Mouse (Mus musculus): ENCODE measurements at regions not wholly inside any gene's neighbourhood (a gene's known extent, or its start where the extent isn't known, plus 50 kb on each side); places are given as distances from the start of the nearest gene placed in this dataset.

- no peak overlapping the region for H3K4me3 ChIP-seq (ENCODE audit: low read depth, low read length)
- no peak overlapping the region for H3K9ac ChIP-seq (ENCODE audit: low read depth, low read length)
- no peaks in the 10 kb centered on the region for H3K4me1 ChIP-seq (ENCODE audit: control insufficient read depth, insufficient read depth, low read length)
- H3K9me3 ChIP-seq (replicated peaks; ENCODE audit: control insufficient read depth, low read length) = no peaks in the 10 kb centered on the region
- H3K27me3 ChIP-seq (ENCODE audit: control insufficient read depth, insufficient read depth, low read length) = no peaks in the 10 kb centered on the region
- no peak overlapping the region for H3K27ac ChIP-seq (ENCODE audit: low read depth, low read length)
- 47% methylated on average over 3 of the region's 3 CpGs for WGBS (ENCODE audit: insufficient replicate concordance)
- H3K4me2 ChIP-seq = no peak overlapping the region
- ATAC-seq (replicated peaks; ENCODE audit: insufficient number of reproducible peaks, low FRiP score, low TSS enrichment) = no peak
- H3K36me3 ChIP-seq (ENCODE audit: control insufficient read depth, insufficient read depth, low read length) = no peaks in the 10 kb centered on the region
Observed at GRCm38 (mm10) chr12:6087627-6088350, 712.3 kb upstream of the Klhl29 start.

DNA sequence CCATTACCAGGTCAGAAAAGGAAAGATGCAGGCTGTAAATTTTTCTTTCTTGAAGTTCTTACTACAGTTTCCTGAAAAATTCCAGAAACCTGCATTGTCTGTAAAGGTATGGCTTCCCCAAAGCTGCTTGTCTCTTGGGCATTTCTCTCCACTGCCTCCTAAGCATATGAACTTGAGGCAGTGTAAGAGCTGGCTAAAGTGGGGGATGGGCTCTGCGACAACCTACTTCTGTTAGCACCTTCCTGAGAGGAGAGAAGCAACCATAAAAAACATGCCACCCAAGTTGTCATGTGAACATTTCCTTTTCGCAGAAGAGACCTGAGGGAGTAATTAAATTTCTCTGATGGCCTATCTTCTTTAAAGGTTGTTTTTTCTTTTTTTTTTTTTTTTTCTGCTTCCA lies 711.6 kb upstream of the Klhl29 start:
- no peak for ATAC-seq (replicated peaks; ENCODE audit: insufficient number of reproducible peaks, low FRiP score, low TSS enrichment)
- Histone ChIP-seq H3K27ac (ENCODE audit: low read depth, low read length) (no peak overlapping the region), H3K9me3 (replicated peaks; ENCODE audit: control insufficient read depth, low read length) (no peaks in the 10 kb centered on the region), H3K9ac (ENCODE audit: low read depth, low read length) (no peak overlapping the region), H3K4me1 (ENCODE audit: control insufficient read depth, insufficient read depth, low read length) (no peaks in the 10 kb centered on the region), H3K4me3 (ENCODE audit: low read depth, low read length) (no peak overlapping the region), H3K27me3 (ENCODE audit: control insufficient read depth, insufficient read depth, low read length) (no peaks in the 10 kb centered on the region), H3K36me3 (ENCODE audit: control insufficient read depth, insufficient read depth, low read length) (no peaks in the 10 kb centered on the region), H3K4me2 (no peak overlapping the region)
- 46% methylated on average over 2 of the region's 2 CpGs for WGBS (ENCODE audit: insufficient replicate concordance)

GRCm38 (mm10) chr12:6046866-6047689 lies 671.6 kb upstream of the Klhl29 start:
- H3K9me3 ChIP-seq (replicated peaks; ENCODE audit: control insufficient read depth, low read length) = no peaks in the 10 kb centered on the region
- ATAC-seq (replicated peaks; ENCODE audit: insufficient number of reproducible peaks, low FRiP score, low TSS enrichment) = no peak
- WGBS (ENCODE audit: insufficient replicate concordance) = 64% methylated on average over 9 of the region's 9 CpGs

DNA sequence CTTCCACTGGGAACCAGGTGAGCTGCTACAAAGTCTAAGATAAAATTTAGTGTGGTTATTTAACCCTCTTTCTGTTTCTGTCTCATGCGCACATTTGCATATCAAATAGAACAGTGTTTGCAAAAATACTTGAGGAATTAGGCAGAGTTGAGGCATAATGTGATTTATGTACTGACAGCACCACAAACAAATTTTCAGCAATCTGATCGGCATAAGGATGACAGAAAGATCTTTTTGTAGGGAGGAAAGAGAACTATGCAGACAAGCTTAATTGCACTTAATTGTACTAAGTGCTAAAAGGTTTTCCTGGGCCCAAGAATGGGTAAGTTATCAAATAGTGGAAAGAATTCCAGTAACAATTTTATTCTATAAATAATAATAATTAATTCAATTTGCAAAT lies 670.6 kb upstream of the Klhl29 start:
- no peak overlapping the region for H3K4me2 ChIP-seq
- no peaks in the 10 kb centered on the region for H3K36me3 ChIP-seq (ENCODE audit: control insufficient read depth, insufficient read depth, low read length)
- no peak overlapping the region for H3K9ac ChIP-seq (ENCODE audit: low read depth, low read length)
- ATAC-seq (replicated peaks; ENCODE audit: insufficient number of reproducible peaks, low FRiP score, low TSS enrichment) = no peak
- H3K27ac ChIP-seq (ENCODE audit: low read depth, low read length) = no peak overlapping the region
- H3K4me1 ChIP-seq (ENCODE audit: control insufficient read depth, insufficient read depth, low read length) = no peaks in the 10 kb centered on the region
- 81% methylated on average over 2 of the region's 2 CpGs for WGBS (ENCODE audit: insufficient replicate concordance)
- H3K9me3 ChIP-seq (replicated peaks; ENCODE audit: control insufficient read depth, low read length) = no peaks in the 10 kb centered on the region
- no peaks in the 10 kb centered on the region for H3K27me3 ChIP-seq (ENCODE audit: control insufficient read depth, insufficient read depth, low read length)
- no peak overlapping the region for H3K4me3 ChIP-seq (ENCODE audit: low read depth, low read length)

More at GRCm38 (mm10) chr12:6046866-6047689, 671.6 kb upstream of the Klhl29 start:
- no peak overlapping the region for H3K4me3 ChIP-seq (ENCODE audit: low read depth, low read length)
- H3K36me3 ChIP-seq (ENCODE audit: control insufficient read depth, insufficient read depth, low read length) = no peaks in the 10 kb centered on the region
- H3K27me3 ChIP-seq (ENCODE audit: control insufficient read depth, insufficient read depth, low read length) = no peaks in the 10 kb centered on the region
- H3K4me2 ChIP-seq = no peak overlapping the region
- H3K9ac ChIP-seq (ENCODE audit: low read depth, low read length) = no peak overlapping the region
- no peaks in the 10 kb centered on the region for H3K4me1 ChIP-seq (ENCODE audit: control insufficient read depth, insufficient read depth, low read length)
- no peak overlapping the region for H3K27ac ChIP-seq (ENCODE audit: low read depth, low read length)

DNA sequence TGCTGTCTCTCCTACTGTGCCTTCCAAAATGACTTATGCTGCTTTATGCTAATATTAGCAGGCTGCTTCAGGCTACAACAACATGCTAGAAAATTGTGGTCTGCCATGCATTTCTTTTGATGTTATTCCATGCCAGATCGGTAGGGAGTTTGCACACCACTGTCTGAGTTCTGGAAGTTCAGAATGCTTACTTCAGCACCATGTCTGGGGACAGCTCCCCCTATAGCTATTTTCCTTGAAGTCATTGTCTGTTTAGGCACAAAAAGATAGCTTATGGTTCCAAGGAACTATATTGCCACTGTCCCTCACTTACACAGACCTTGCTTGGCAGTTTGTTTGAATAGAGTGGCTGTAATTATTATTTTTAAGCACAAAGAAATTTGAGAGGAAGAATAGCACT lies 666.8 kb upstream of the Klhl29 start:
- Histone ChIP-seq H3K36me3 (ENCODE audit: control insufficient read depth, insufficient read depth, low read length) (no peaks in the 10 kb centered on the region), H3K4me1 (ENCODE audit: control insufficient read depth, insufficient read depth, low read length) (no peaks in the 10 kb centered on the region), H3K27me3 (ENCODE audit: control insufficient read depth, insufficient read depth, low read length) (no peaks in the 10 kb centered on the region), H3K9me3 (replicated peaks; ENCODE audit: control insufficient read depth, low read length) (no peaks in the 10 kb centered on the region), H3K4me3 (ENCODE audit: low read depth, low read length) (no peak overlapping the region), H3K4me2 (no peak overlapping the region), H3K27ac (ENCODE audit: low read depth, low read length) (no peak overlapping the region), H3K9ac (ENCODE audit: low read depth, low read length) (no peak overlapping the region)
- 49% methylated on average over 1 of the region's 1 CpGs for WGBS (ENCODE audit: insufficient replicate concordance)
- ATAC-seq (replicated peaks; ENCODE audit: insufficient number of reproducible peaks, low FRiP score, low TSS enrichment) = no peak

DNA sequence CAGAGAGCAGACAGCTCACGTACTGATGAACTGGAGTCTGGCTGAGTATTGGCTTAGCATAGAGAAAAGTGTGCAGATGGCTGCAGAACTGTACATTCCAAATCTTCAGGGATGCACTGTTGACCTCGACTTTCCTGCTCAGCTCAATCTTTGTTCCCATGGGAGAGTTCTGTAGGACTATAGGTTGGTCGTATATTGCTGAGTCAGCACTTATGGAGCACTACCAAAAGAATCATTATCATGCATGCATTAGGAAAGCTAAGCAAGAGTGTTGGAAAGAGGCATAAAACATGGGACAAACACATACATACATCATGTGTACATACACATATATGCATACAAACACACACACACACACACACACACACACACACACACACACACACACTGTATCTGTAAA lies 648.6 kb upstream of the Klhl29 start:
- no peaks in the 10 kb centered on the region for H3K27me3 ChIP-seq (ENCODE audit: control insufficient read depth, insufficient read depth, low read length)
- no peak overlapping the region for H3K4me3 ChIP-seq (ENCODE audit: low read depth, low read length)
- H3K9me3 ChIP-seq (replicated peaks; ENCODE audit: control insufficient read depth, low read length) = no peaks in the 10 kb centered on the region
- no peak for ATAC-seq (replicated peaks; ENCODE audit: insufficient number of reproducible peaks, low FRiP score, low TSS enrichment)
- H3K4me2 ChIP-seq = no peak overlapping the region
- 74% methylated on average over 3 of the region's 3 CpGs for WGBS (ENCODE audit: insufficient replicate concordance)
- no peak overlapping the region for H3K27ac ChIP-seq (ENCODE audit: low read depth, low read length)
- H3K36me3 ChIP-seq (ENCODE audit: control insufficient read depth, insufficient read depth, low read length) = no peaks in the 10 kb centered on the region
- no peak overlapping the region for H3K9ac ChIP-seq (ENCODE audit: low read depth, low read length)
- no peaks in the 10 kb centered on the region for H3K4me1 ChIP-seq (ENCODE audit: control insufficient read depth, insufficient read depth, low read length)

DNA sequence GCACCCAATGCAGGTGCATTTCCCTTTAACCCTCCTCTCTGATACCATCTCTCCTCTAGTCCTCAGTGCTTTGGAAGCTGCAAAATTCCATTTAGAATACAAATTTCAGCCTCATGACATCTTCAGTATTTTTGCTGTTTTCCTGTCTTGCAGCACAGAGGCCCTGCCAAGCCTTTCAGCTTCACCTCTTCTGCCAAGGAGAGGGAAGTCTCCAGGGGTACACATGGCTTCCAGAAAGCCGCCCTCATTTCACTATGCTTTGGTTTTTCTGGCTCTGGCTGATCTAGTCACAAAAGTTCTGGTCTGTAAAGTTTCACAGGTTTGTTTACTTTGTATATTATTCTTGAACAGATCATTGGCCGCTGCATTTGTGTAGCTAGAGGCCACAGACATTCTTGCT lies 647.0 kb upstream of the Klhl29 start:
- no peak for ATAC-seq (replicated peaks; ENCODE audit: insufficient number of reproducible peaks, low FRiP score, low TSS enrichment)
- Histone ChIP-seq H3K4me1 (ENCODE audit: control insufficient read depth, insufficient read depth, low read length) (no peaks in the 10 kb centered on the region), H3K27ac (ENCODE audit: low read depth, low read length) (no peak overlapping the region), H3K36me3 (ENCODE audit: control insufficient read depth, insufficient read depth, low read length) (no peaks in the 10 kb centered on the region), H3K4me3 (ENCODE audit: low read depth, low read length) (no peak overlapping the region), H3K9me3 (replicated peaks; ENCODE audit: control insufficient read depth, low read length) (no peaks in the 10 kb centered on the region), H3K27me3 (ENCODE audit: control insufficient read depth, insufficient read depth, low read length) (no peaks in the 10 kb centered on the region), H3K4me2 (no peak overlapping the region), H3K9ac (ENCODE audit: low read depth, low read length) (no peak overlapping the region)
- WGBS (ENCODE audit: insufficient replicate concordance) = 62% methylated on average over 2 of the region's 2 CpGs

- Histone ChIP-seq H3K9ac (ENCODE audit: low read depth, low read length) (no peak overlapping the region), H3K27me3 (ENCODE audit: control insufficient read depth, insufficient read depth, low read length) (no peaks in the 10 kb centered on the region), H3K4me1 (ENCODE audit: control insufficient read depth, insufficient read depth, low read length) (no peaks in the 10 kb centered on the region), H3K9me3 (replicated peaks; ENCODE audit: control insufficient read depth, low read length) (no peaks in the 10 kb centered on the region), H3K4me3 (ENCODE audit: low read depth, low read length) (no peak overlapping the region), H3K27ac (ENCODE audit: low read depth, low read length) (no peak overlapping the region), H3K36me3 (ENCODE audit: control insufficient read depth, insufficient read depth, low read length) (no peaks in the 10 kb centered on the region), H3K4me2 (no peak overlapping the region)
- no peak for ATAC-seq (replicated peaks; ENCODE audit: insufficient number of reproducible peaks, low FRiP score, low TSS enrichment)
- WGBS (ENCODE audit: insufficient replicate concordance) = 63% methylated on average over 3 of the region's 3 CpGs
Observed at GRCm38 (mm10) chr12:6000961-6001360, 625.5 kb upstream of the Klhl29 start.
